In genomic region chr8:8647319-8647718, GRCm38 (mm10) we compare ENCODE assay signal across 15 mouse cellular contexts. TPM values are rescaled to one million over a fixed set of nuclear protein-coding genes. Genes with fewer than 3 reads are reported as not detected.
DNase-seq lines count a peak whose midpoint lies in the region; ATAC-seq lines count a peak whose summit lies in the region.
"Had no signal": no experiment of that assay in that cellular context is flagged by ENCODE, and none has a peak within 500 bp of the region (broad histone marks: within the 10 kb centered on the region; RNA-seq: fewer than 3 reads in every experiment).

No protein-coding gene starts in this region.

- no peak overlapping the region for H3K9ac ChIP-seq in hindbrain, embryonic 14.5 days
- H3K9ac ChIP-seq in midbrain, embryonic 14.5 days (replicated peaks; ENCODE audit: low read length), result no peak overlapping the region
- no peak overlapping the region for H3K9ac ChIP-seq in midbrain, embryonic 11.5 days (ENCODE audit: low read length)
- H3K9ac ChIP-seq in embryonic facial prominence, embryonic 13.5 days, result no peak overlapping the region
- no peak overlapping the region for H3K9ac ChIP-seq in neural tube, embryonic 15.5 days (replicated peaks)
- H3K9ac ChIP-seq: heart, embryonic 15.5 days had no signal

- 65% methylated on average over 3 of the region's 3 CpGs for WGBS in hindbrain, embryonic 14.5 days
- 78% methylated on average over 3 of the region's 3 CpGs for WGBS in hindbrain, embryonic 10.5 days
- 78% methylated on average over 3 of the region's 3 CpGs for WGBS in midbrain, embryonic 14.5 days
- WGBS in midbrain, embryonic 11.5 days, result 85% methylated on average over 3 of the region's 3 CpGs
- WGBS in embryonic facial prominence, embryonic 13.5 days, result 26% methylated on average over 3 of the region's 3 CpGs
- 69% methylated on average over 3 of the region's 3 CpGs for WGBS in neural tube, embryonic 15.5 days

- H3K27ac ChIP-seq in hindbrain, embryonic 14.5 days, result no peak overlapping the region
- no peak overlapping the region for H3K27ac ChIP-seq in hindbrain, embryonic 10.5 days
- no peak overlapping the region for H3K27ac ChIP-seq in midbrain, embryonic 14.5 days (replicated peaks; ENCODE audit: low read depth, low read length)
- no peak overlapping the region for H3K27ac ChIP-seq in midbrain, embryonic 11.5 days (ENCODE audit: low read depth, low read length)
- H3K27ac ChIP-seq in embryonic facial prominence, embryonic 13.5 days, result peak overlapping the region; percentile 35; the same call in 1 of the 2 replicates
- H3K27ac ChIP-seq in neural tube, embryonic 15.5 days (replicated peaks), result no peak overlapping the region
- H3K27ac ChIP-seq: heart, embryonic 15.5 days; macrophage had no signal

- H3K27me3 ChIP-seq in hindbrain, embryonic 14.5 days (ENCODE audit: control insufficient read depth, insufficient read depth, low read length), result no peaks in the 10 kb centered on the region
- H3K27me3 ChIP-seq in hindbrain, embryonic 10.5 days (ENCODE audit: insufficient read depth, poor library complexity, severe bottlenecking), result peaks cover 33% of the 10 kb centered on the region
- peaks cover 77% of the 10 kb centered on the region for H3K27me3 ChIP-seq in midbrain, embryonic 14.5 days (ENCODE audit: control insufficient read depth, insufficient read depth, low read length)
- peaks cover 82% of the 10 kb centered on the region for H3K27me3 ChIP-seq in midbrain, embryonic 11.5 days (ENCODE audit: control insufficient read depth, insufficient read depth, low read length)
- no peaks in the 10 kb centered on the region for H3K27me3 ChIP-seq in embryonic facial prominence, embryonic 13.5 days
- H3K27me3 ChIP-seq in neural tube, embryonic 15.5 days (replicated peaks), result no peaks in the 10 kb centered on the region
- H3K27me3 ChIP-seq: CH12.LX; heart, embryonic 15.5 days had no signal

- no peak overlapping the region for H3K4me3 ChIP-seq in hindbrain, embryonic 14.5 days (replicated peaks; ENCODE audit: low read length)
- H3K4me3 ChIP-seq in hindbrain, embryonic 10.5 days, result no peak overlapping the region
- H3K4me3 ChIP-seq in midbrain, embryonic 14.5 days (replicated peaks; ENCODE audit: low read depth, low read length), result no peak overlapping the region
- H3K4me3 ChIP-seq in midbrain, embryonic 11.5 days (ENCODE audit: low read depth, low read length), result no peak overlapping the region
- no peak overlapping the region for H3K4me3 ChIP-seq in embryonic facial prominence, embryonic 13.5 days
- no peak overlapping the region for H3K4me3 ChIP-seq in neural tube, embryonic 15.5 days (replicated peaks)
- H3K4me3 ChIP-seq: heart, embryonic 15.5 days had no signal

- DNase-seq in hindbrain, embryonic 14.5 days (ENCODE audit: low spot score), result peak; percentile 51
- DNase-seq in hindbrain, embryonic 10.5 days (ENCODE audit: low spot score), result no peak
- DNase-seq in midbrain, embryonic 14.5 days, result peak; percentile 64
- no peak for DNase-seq in midbrain, embryonic 11.5 days (ENCODE audit: low spot score, missing footprints)
- no peak for DNase-seq in embryo, embryonic 9.5 days (ENCODE audit: extremely low spot score)
- DNase-seq: adrenal gland, adult 8-10 months; gastrocnemius, postnatal 36 days; right cerebral cortex, postnatal 14 days; thymus, postnatal 25 days had no signal

- 0 out of 2 replicates have a peak, but pooled peaks cover 4% of the 10 kb centered on the region for H3K36me3 ChIP-seq in hindbrain, embryonic 14.5 days (replicated peaks; ENCODE audit: control insufficient read depth, insufficient read depth)
- peaks cover 61% of the 10 kb centered on the region for H3K36me3 ChIP-seq in hindbrain, embryonic 10.5 days
- H3K36me3 ChIP-seq in midbrain, embryonic 14.5 days (ENCODE audit: control insufficient read depth, insufficient read depth, low read length), result no peaks in the 10 kb centered on the region
- no peaks in the 10 kb centered on the region for H3K36me3 ChIP-seq in midbrain, embryonic 11.5 days (ENCODE audit: control insufficient read depth, insufficient read depth, low read length)
- H3K36me3 ChIP-seq in embryonic facial prominence, embryonic 13.5 days, result peaks cover 5% of the 10 kb centered on the region; the same call in 1 of the 2 replicates
- no peaks in the 10 kb centered on the region for H3K36me3 ChIP-seq in neural tube, embryonic 15.5 days
- H3K36me3 ChIP-seq: heart, embryonic 15.5 days had no signal

- H3K9me3 ChIP-seq in hindbrain, embryonic 14.5 days (ENCODE audit: control insufficient read depth, low read length), result no peaks in the 10 kb centered on the region
- H3K9me3 ChIP-seq in hindbrain, embryonic 10.5 days, result no peaks in the 10 kb centered on the region
- no peaks in the 10 kb centered on the region for H3K9me3 ChIP-seq in midbrain, embryonic 14.5 days (ENCODE audit: control insufficient read depth, low read length)
- H3K9me3 ChIP-seq in midbrain, embryonic 11.5 days (ENCODE audit: control insufficient read depth, low read length), result no peaks in the 10 kb centered on the region
- no peaks in the 10 kb centered on the region for H3K9me3 ChIP-seq in embryonic facial prominence, embryonic 13.5 days
- H3K9me3 ChIP-seq in neural tube, embryonic 15.5 days (replicated peaks), result no peaks in the 10 kb centered on the region
- H3K9me3 ChIP-seq: heart, embryonic 15.5 days had no signal

- ATAC-seq in hindbrain, embryonic 14.5 days (ENCODE audit: low FRiP score), result no peak
- no peak for ATAC-seq in midbrain, embryonic 14.5 days (ENCODE audit: low FRiP score, low TSS enrichment)
- no peak for ATAC-seq in midbrain, embryonic 11.5 days (ENCODE audit: low FRiP score)
- peak; percentile 45; the same call in 1 of the 2 replicates for ATAC-seq in embryonic facial prominence, embryonic 13.5 days (ENCODE audit: insufficient number of reproducible peaks, insufficient read depth, low FRiP score, low TSS enrichment, low read depth)
- ATAC-seq in neural tube, embryonic 15.5 days (ENCODE audit: low FRiP score), result no peak

- H3K4me2 ChIP-seq in hindbrain, embryonic 14.5 days (replicated peaks), result no peak overlapping the region
- H3K4me2 ChIP-seq in midbrain, embryonic 14.5 days (ENCODE audit: low read length), result no peak overlapping the region
- no peak overlapping the region for H3K4me2 ChIP-seq in midbrain, embryonic 11.5 days
- H3K4me2 ChIP-seq in embryonic facial prominence, embryonic 13.5 days, result peak overlapping the region; percentile 12; the same call in 1 of the 2 replicates
- no peak overlapping the region for H3K4me2 ChIP-seq in neural tube, embryonic 15.5 days
- H3K4me2 ChIP-seq: heart, embryonic 15.5 days; liver, embryonic 11.5 days had no signal

- peaks cover 26% of the 10 kb centered on the region for H3K4me1 ChIP-seq in hindbrain, embryonic 14.5 days (replicated peaks; ENCODE audit: control insufficient read depth, insufficient read depth, low read length)
- H3K4me1 ChIP-seq in hindbrain, embryonic 10.5 days (replicated peaks), result peaks cover 83% of the 10 kb centered on the region
- H3K4me1 ChIP-seq in midbrain, embryonic 14.5 days (ENCODE audit: control insufficient read depth, insufficient read depth, low read length), result 0 out of 2 replicates have a peak, but pooled peaks cover 2% of the 10 kb centered on the region
- H3K4me1 ChIP-seq in midbrain, embryonic 11.5 days (ENCODE audit: control insufficient read depth, insufficient read depth, low read length), result 0 out of 2 replicates have a peak, but pooled peaks cover 2% of the 10 kb centered on the region
- peaks cover 81% of the 10 kb centered on the region for H3K4me1 ChIP-seq in embryonic facial prominence, embryonic 13.5 days
- H3K4me1 ChIP-seq in neural tube, embryonic 15.5 days, result peaks cover 44% of the 10 kb centered on the region

RNA-seq across cellular contexts. Expression of gene Efnb2, which starts 13.7 kb away (rescaled TPM):
- polyA plus RNA-seq in hindbrain, embryonic 14.5 days (2014; fragmentation: Nextera tagmentation; extraction: Ambion mirVana), result 21.9 and 23.8 TPM in 2 replicates
- polyA plus RNA-seq in hindbrain, embryonic 10.5 days (2016; fragmentation: Nextera tagmentation; extraction: Ambion mirVana), result 33.8 and 34.7 TPM in 2 replicates
- polyA plus RNA-seq in midbrain, embryonic 14.5 days (2014; fragmentation: Nextera tagmentation; extraction: Ambion mirVana), result 14.0 and 17.1 TPM in 2 replicates
- polyA plus RNA-seq in midbrain, embryonic 11.5 days (2014; fragmentation: Nextera tagmentation; extraction: Ambion mirVana), result 15.5 and 18.3 TPM in 2 replicates
- polyA plus RNA-seq in embryonic facial prominence, embryonic 13.5 days (2015; fragmentation: Nextera tagmentation; extraction: Ambion mirVana), result 30.9 and 37.1 TPM in 2 replicates
- 14.7 TPM in 2 replicates for polyA plus RNA-seq in neural tube, embryonic 15.5 days (2015; fragmentation: Nextera tagmentation; extraction: Ambion mirVana)

RNA-seq across cellular contexts. Expression of gene Arglu1, which starts 43.0 kb away (rescaled TPM):
- 136 and 155 TPM in 2 replicates for polyA plus RNA-seq in hindbrain, embryonic 14.5 days (2014; fragmentation: Nextera tagmentation; extraction: Ambion mirVana)
- polyA plus RNA-seq in hindbrain, embryonic 10.5 days (2016; fragmentation: Nextera tagmentation; extraction: Ambion mirVana), result 145 and 165 TPM in 2 replicates
- polyA plus RNA-seq in midbrain, embryonic 14.5 days (2014; fragmentation: Nextera tagmentation; extraction: Ambion mirVana), result 179 and 201 TPM in 2 replicates
- 158 TPM in 2 replicates for polyA plus RNA-seq in midbrain, embryonic 11.5 days (2014; fragmentation: Nextera tagmentation; extraction: Ambion mirVana)
- 184 and 194 TPM in 2 replicates for polyA plus RNA-seq in embryonic facial prominence, embryonic 13.5 days (2015; fragmentation: Nextera tagmentation; extraction: Ambion mirVana)
- 148 and 164 TPM in 2 replicates for polyA plus RNA-seq in neural tube, embryonic 15.5 days (2015; fragmentation: Nextera tagmentation; extraction: Ambion mirVana)

Comparison
In these comparisons a context has a peak if more than half of its experiments do, and no peak if none do; other contexts are left out.
1. DNase-seq: peak in hindbrain, embryonic 14.5 days (single experiment) and midbrain, embryonic 14.5 days (single experiment); none in hindbrain, embryonic 10.5 days (single experiment), midbrain, embryonic 11.5 days (single experiment) and embryo, embryonic 9.5 days (single experiment).